Mouse (Mus musculus): Measurements from ENCODE around the gene Poc1a. TPM values are rescaled to one million over a fixed set of nuclear protein-coding genes. Genes with fewer than 3 reads are reported as not detected.

Poc1a gene
- total RNA-seq, 2 experiments from 2014 or later: 11.3 to 11.6 TPM

- DNase-seq (ENCODE audit: low spot score in 2 of 2): no peak
Measured at GRCm38 (mm10) chr9:106394649-106395602, 114.1 kb downstream of the Poc1a start.

- no peak for DNase-seq (ENCODE audit: low spot score in 2 of 2)
Measured at GRCm38 (mm10) chr9:106397733-106398132, 116.9 kb downstream of the Poc1a start.

DNA sequence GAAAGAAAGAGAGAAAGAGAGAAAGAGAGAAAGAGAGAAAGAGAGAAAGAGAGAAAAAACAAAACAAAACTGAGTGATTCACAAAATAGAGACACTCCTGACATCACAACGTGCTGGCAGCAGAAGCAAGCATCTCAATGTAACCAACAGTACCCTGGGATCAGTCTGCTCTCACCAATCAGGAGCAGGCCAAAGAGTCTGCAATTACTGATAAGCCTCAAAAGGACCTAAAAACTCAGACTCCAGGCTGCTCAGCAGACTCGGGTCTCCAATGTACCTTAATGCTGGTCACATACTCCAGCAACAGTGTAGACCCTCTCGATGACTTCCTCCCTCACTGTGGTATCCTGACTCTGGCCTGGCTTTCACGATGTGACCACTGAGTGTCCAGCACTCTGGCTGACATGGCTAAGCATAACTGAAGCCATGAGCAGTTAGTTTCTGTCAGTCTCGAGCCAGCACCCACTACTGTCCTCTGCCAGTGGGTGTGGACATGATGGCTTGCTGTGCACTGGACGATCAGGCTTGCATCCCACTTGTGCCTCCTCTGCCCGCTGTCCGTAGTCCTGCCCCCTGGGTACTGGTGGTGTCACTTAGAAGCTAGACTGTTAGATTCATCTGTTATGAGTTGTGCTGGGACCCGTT is 117.9 kb downstream of the Poc1a start:
- no peak for DNase-seq (ENCODE audit: low spot score in 2 of 2)

- no peak for DNase-seq (ENCODE audit: low spot score in 2 of 2)
Measured at GRCm38 (mm10) chr9:106399808-106400207, 118.9 kb downstream of the Poc1a start.

Other genes starting within 250 kb of the Poc1a start
- 1 to 10 TPM in 1 of 2 experiments, under 1 TPM in 1; 0.51 to 1.4 TPM for gene Col6a4, start 184.3 kb upstream of the Poc1a start, total RNA-seq (2021)
- gene Glyctk, start 122.9 kb upstream of the Poc1a start, total RNA-seq (2021): 10 to 100 TPM in 1 of 2 experiments, 1 to 10 TPM in 1; 8.4 to 14.2 TPM
- 100 to 1,000 TPM in 1 of 2 experiments, 10 to 100 TPM in 1; 98.9 to 105 TPM for gene Wdr82, start 110.1 kb upstream of the Poc1a start, total RNA-seq (2021)
- 10 to 100 TPM; 76.7 to 77.5 TPM for gene Ppm1m, start 81.3 kb upstream of the Poc1a start, total RNA-seq (2021)
- 10 to 100 TPM; 62.5 to 63.9 TPM for gene Twf2, start 78.0 kb upstream of the Poc1a start, total RNA-seq (2021)
- gene Tlr9, start 58.5 kb upstream of the Poc1a start, total RNA-seq (2021): 1 to 10 TPM; 1.4 to 1.6 TPM
- 100 to 1,000 TPM; 676 to 715 TPM for gene Alas1, start 32.4 kb upstream of the Poc1a start, total RNA-seq (2021)
- 10 to 100 TPM; 25.0 to 25.8 TPM for gene Dusp7, start 87.6 kb downstream of the Poc1a start, total RNA-seq (2021)
- 100 to 1,000 TPM; 607 to 624 TPM for gene Rpl29, start 148.4 kb downstream of the Poc1a start, total RNA-seq (2021)
- 10 to 100 TPM; 23.1 to 23.4 TPM for gene Acy1, start 157.3 kb downstream of the Poc1a start, total RNA-seq (2021)
- 10 to 100 TPM; 43.5 to 44.1 TPM for gene Abhd14b, start 166.4 kb downstream of the Poc1a start, total RNA-seq (2021)
- gene Abhd14a, start 166.6 kb downstream of the Poc1a start, total RNA-seq (2021): 10 to 100 TPM; 29.8 to 30.2 TPM
- 10 to 100 TPM; 59.5 to 63.8 TPM for gene Pcbp4, start 172.2 kb downstream of the Poc1a start, total RNA-seq (2021)
- gene Gpr62, start 184.9 kb downstream of the Poc1a start, total RNA-seq (2021): under 1 TPM; 0.40 to 0.67 TPM
- gene Rrp9, start 194.9 kb downstream of the Poc1a start, total RNA-seq (2021): 10 to 100 TPM; 33.4 to 40.7 TPM
- gene Parp3, start 195.9 kb downstream of the Poc1a start, total RNA-seq (2021): 10 to 100 TPM; 15.8 to 18.1 TPM
- gene Iqcf1, start 218.9 kb downstream of the Poc1a start, total RNA-seq (2021): not detected
- gene Iqcf5, start 233.5 kb downstream of the Poc1a start, total RNA-seq (2021): not detected

Data from adrenal gland, postnatal 4 days (tissue).